Mouse (Mus musculus): ENCODE measurements at regions not wholly inside any gene's neighbourhood (a gene's known extent, or its start where the extent isn't known, plus 50 kb on each side); places are given as distances from the start of the nearest gene placed in this dataset.

GRCm38 (mm10) chr19:14786868-14787267 lies 189.0 kb upstream of the Tle4 start:
- no peaks in the 10 kb centered on the region for H3K27me3 ChIP-seq (replicated peaks; ENCODE audit: control insufficient read depth, insufficient read depth, low read length)
- no peaks in the 10 kb centered on the region for H3K36me3 ChIP-seq (ENCODE audit: control insufficient read depth, insufficient read depth)
- no peaks in the 10 kb centered on the region for H3K4me1 ChIP-seq (replicated peaks; ENCODE audit: control insufficient read depth, insufficient read depth, low read length)
- no peak overlapping the region for H3K9ac ChIP-seq (ENCODE audit: low read depth, low read length)
- no peak overlapping the region for H3K4me3 ChIP-seq (ENCODE audit: low read depth, low read length)
- H3K27ac ChIP-seq (ENCODE audit: low read depth, low read length) = no peak overlapping the region
- no peak overlapping the region for H3K4me2 ChIP-seq (replicated peaks; ENCODE audit: low read depth)
- no peaks in the 10 kb centered on the region for H3K9me3 ChIP-seq (ENCODE audit: control insufficient read depth)
- 75% methylated on average over 8 of the region's 8 CpGs for WGBS
- TF ChIP-seq CTCF (IDR thresholded peaks at IDR 0.05; ENCODE audit: low read depth) = no peak
- no peak for ATAC-seq

GRCm38 (mm10) chr19:14785661-14786060 lies 187.8 kb upstream of the Tle4 start:
- no peaks in the 10 kb centered on the region for H3K36me3 ChIP-seq (ENCODE audit: control insufficient read depth, insufficient read depth)
- H3K27ac ChIP-seq (ENCODE audit: low read depth, low read length) = no peak overlapping the region
- no peaks in the 10 kb centered on the region for H3K27me3 ChIP-seq (replicated peaks; ENCODE audit: control insufficient read depth, insufficient read depth, low read length)
- no peaks in the 10 kb centered on the region for H3K4me1 ChIP-seq (replicated peaks; ENCODE audit: control insufficient read depth, insufficient read depth, low read length)
- WGBS = 9% methylated on average over 3 of the region's 3 CpGs
- peak; percentile 80 for ATAC-seq
- no peak for TF ChIP-seq CTCF (IDR thresholded peaks at IDR 0.05; ENCODE audit: low read depth)
- H3K4me2 ChIP-seq (replicated peaks; ENCODE audit: low read depth) = no peak overlapping the region
- H3K4me3 ChIP-seq (ENCODE audit: low read depth, low read length) = no peak overlapping the region
- no peak overlapping the region for H3K9ac ChIP-seq (ENCODE audit: low read depth, low read length)
- no peaks in the 10 kb centered on the region for H3K9me3 ChIP-seq (ENCODE audit: control insufficient read depth)

GRCm38 (mm10) chr19:14777709-14778108 lies 179.9 kb upstream of the Tle4 start:
- Histone ChIP-seq H3K4me2 (replicated peaks; ENCODE audit: low read depth) (no peak overlapping the region), H3K4me1 (replicated peaks; ENCODE audit: control insufficient read depth, insufficient read depth, low read length) (no peaks in the 10 kb centered on the region), H3K36me3 (ENCODE audit: control insufficient read depth, insufficient read depth) (no peaks in the 10 kb centered on the region), H3K9me3 (ENCODE audit: control insufficient read depth) (no peaks in the 10 kb centered on the region), H3K27me3 (replicated peaks; ENCODE audit: control insufficient read depth, insufficient read depth, low read length) (no peaks in the 10 kb centered on the region), H3K9ac (ENCODE audit: low read depth, low read length) (no peak overlapping the region), H3K27ac (ENCODE audit: low read depth, low read length) (no peak overlapping the region), H3K4me3 (ENCODE audit: low read depth, low read length) (no peak overlapping the region)
- TF ChIP-seq CTCF (IDR thresholded peaks at IDR 0.05; ENCODE audit: low read depth) = no peak
- ATAC-seq = no peak
- 59% methylated on average over 7 of the region's 7 CpGs for WGBS

GRCm38 (mm10) chr19:14777198-14777597 lies 179.3 kb upstream of the Tle4 start:
- TF ChIP-seq CTCF (IDR thresholded peaks at IDR 0.05; ENCODE audit: low read depth) = no peak
- no peak overlapping the region for H3K4me2 ChIP-seq (replicated peaks; ENCODE audit: low read depth)
- 38% methylated on average over 10 of the region's 10 CpGs for WGBS
- H3K4me3 ChIP-seq (ENCODE audit: low read depth, low read length) = no peak overlapping the region
- no peaks in the 10 kb centered on the region for H3K9me3 ChIP-seq (ENCODE audit: control insufficient read depth)
- no peaks in the 10 kb centered on the region for H3K4me1 ChIP-seq (replicated peaks; ENCODE audit: control insufficient read depth, insufficient read depth, low read length)
- no peaks in the 10 kb centered on the region for H3K36me3 ChIP-seq (ENCODE audit: control insufficient read depth, insufficient read depth)
- no peak overlapping the region for H3K27ac ChIP-seq (ENCODE audit: low read depth, low read length)
- no peak overlapping the region for H3K9ac ChIP-seq (ENCODE audit: low read depth, low read length)
- H3K27me3 ChIP-seq (replicated peaks; ENCODE audit: control insufficient read depth, insufficient read depth, low read length) = no peaks in the 10 kb centered on the region
- ATAC-seq = no peak

GRCm38 (mm10) chr19:14776791-14777190 lies 178.9 kb upstream of the Tle4 start:
- H3K9me3 ChIP-seq (ENCODE audit: control insufficient read depth) = no peaks in the 10 kb centered on the region
- ATAC-seq = no peak
- no peaks in the 10 kb centered on the region for H3K36me3 ChIP-seq (ENCODE audit: control insufficient read depth, insufficient read depth)
- WGBS = 77% methylated on average over 5 of the region's 5 CpGs
- no peaks in the 10 kb centered on the region for H3K4me1 ChIP-seq (replicated peaks; ENCODE audit: control insufficient read depth, insufficient read depth, low read length)
- no peak overlapping the region for H3K9ac ChIP-seq (ENCODE audit: low read depth, low read length)
- H3K4me3 ChIP-seq (ENCODE audit: low read depth, low read length) = no peak overlapping the region
- no peaks in the 10 kb centered on the region for H3K27me3 ChIP-seq (replicated peaks; ENCODE audit: control insufficient read depth, insufficient read depth, low read length)
- no peak overlapping the region for H3K27ac ChIP-seq (ENCODE audit: low read depth, low read length)
- no peak overlapping the region for H3K4me2 ChIP-seq (replicated peaks; ENCODE audit: low read depth)
- no peak for TF ChIP-seq CTCF (IDR thresholded peaks at IDR 0.05; ENCODE audit: low read depth)

- ATAC-seq = no peak
- Histone ChIP-seq H3K4me3 (ENCODE audit: low read depth, low read length) (no peak overlapping the region), H3K27ac (ENCODE audit: low read depth, low read length) (no peak overlapping the region), H3K9me3 (ENCODE audit: control insufficient read depth) (0 out of 2 replicates have a peak, but pooled peaks cover 2% of the 10 kb centered on the region), H3K4me2 (replicated peaks; ENCODE audit: low read depth) (no peak overlapping the region), H3K27me3 (replicated peaks; ENCODE audit: control insufficient read depth, insufficient read depth, low read length) (no peaks in the 10 kb centered on the region), H3K9ac (ENCODE audit: low read depth, low read length) (no peak overlapping the region), H3K4me1 (replicated peaks; ENCODE audit: control insufficient read depth, insufficient read depth, low read length) (no peaks in the 10 kb centered on the region), H3K36me3 (ENCODE audit: control insufficient read depth, insufficient read depth) (no peaks in the 10 kb centered on the region)
- TF ChIP-seq CTCF (IDR thresholded peaks at IDR 0.05; ENCODE audit: low read depth) = no peak
- WGBS = 78% methylated on average over 2 of the region's 2 CpGs
These were observed 174.9 kb upstream of the Tle4 start for GRCm38 (mm10) chr19:14772794-14773193.

GRCm38 (mm10) chr19:14752646-14753045 lies 154.8 kb upstream of the Tle4 start:
- Histone ChIP-seq H3K4me2 (replicated peaks; ENCODE audit: low read depth) (no peak overlapping the region), H3K27me3 (replicated peaks; ENCODE audit: control insufficient read depth, insufficient read depth, low read length) (no peaks in the 10 kb centered on the region), H3K9me3 (ENCODE audit: control insufficient read depth) (no peaks in the 10 kb centered on the region), H3K4me3 (ENCODE audit: low read depth, low read length) (no peak overlapping the region), H3K27ac (ENCODE audit: low read depth, low read length) (no peak overlapping the region), H3K9ac (ENCODE audit: low read depth, low read length) (no peak overlapping the region), H3K4me1 (replicated peaks; ENCODE audit: control insufficient read depth, insufficient read depth, low read length) (no peaks in the 10 kb centered on the region), H3K36me3 (ENCODE audit: control insufficient read depth, insufficient read depth) (no peaks in the 10 kb centered on the region)
- ATAC-seq = no peak
- TF ChIP-seq CTCF (IDR thresholded peaks at IDR 0.05; ENCODE audit: low read depth) = no peak
